Mouse (Mus musculus) 3134 (cell line): Measurements from ENCODE around the gene Serpina12.

Experiments
- DNase-seq: peaks from one replicate; pipeline ENCODE4 v3.0.0-alpha.2; 2011; ENCODE audit warnings: low spot score; ENCODE audit not compliant: insufficient read length; ENCODE audit errors: extremely low read depth

The Serpina12 gene

DNA sequence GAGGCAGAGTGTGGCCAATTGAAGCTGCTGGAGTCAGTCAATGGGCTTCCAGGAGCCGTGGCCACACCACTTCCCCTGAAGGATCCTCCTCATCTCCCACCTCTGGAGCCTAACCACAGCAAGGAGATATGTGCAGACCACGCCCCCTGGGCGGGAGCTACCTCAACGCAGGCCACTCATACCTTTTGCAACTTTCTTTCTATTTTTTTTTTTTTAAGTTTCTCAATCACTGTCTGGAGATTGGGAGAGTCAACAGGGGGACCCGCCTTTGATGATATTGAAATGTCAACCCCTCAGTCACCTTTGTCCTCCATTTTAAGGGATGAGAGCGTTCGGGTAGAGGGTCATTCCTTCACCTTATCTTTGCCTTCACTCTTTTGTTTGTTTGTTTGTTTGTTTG is at the start of gene Serpina12:
Serpina12 (minus strand) TSS at position 101 of the 400 bp plus-strand sequence.
- DNase-seq = no peak

DNA sequence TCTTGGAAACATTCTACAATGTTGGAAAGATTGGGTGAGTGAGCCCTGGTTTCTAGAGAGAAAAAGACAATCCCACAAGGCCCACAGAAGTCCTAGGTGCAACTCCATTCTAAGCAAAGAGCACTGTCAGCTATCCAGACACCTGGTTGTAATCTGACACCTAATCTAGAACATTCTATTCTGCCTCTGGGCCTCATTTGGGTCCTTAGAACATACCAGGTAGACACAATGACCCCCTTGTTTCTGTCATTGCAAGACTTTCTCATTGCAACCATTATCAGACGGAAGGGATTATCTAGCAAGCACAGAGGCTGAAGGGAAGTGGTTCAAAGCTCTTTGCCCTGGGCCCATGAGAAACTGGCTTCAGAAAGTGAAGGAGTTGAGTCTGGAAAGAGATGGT is 47.1 kb upstream of the Serpina12 start:
- no peak for DNase-seq

DNA sequence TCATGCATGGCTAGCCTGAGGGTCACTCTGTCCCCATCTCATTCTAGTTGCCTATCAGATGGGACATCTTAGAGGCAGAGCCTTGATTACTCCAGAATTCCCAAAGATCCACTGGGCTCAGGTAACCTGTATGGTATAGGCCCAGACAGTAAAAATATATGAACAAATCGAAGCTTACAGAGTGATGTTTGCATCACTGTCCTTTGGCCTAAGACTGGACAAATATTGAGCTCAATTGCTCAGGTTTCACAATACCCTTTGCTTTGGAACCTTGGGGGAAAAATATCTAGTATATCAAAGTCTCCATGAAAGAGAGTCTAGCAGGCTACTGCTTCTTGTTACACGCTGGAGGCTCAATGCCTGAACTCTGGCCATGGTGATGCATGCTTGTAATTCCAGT is 45.9 kb upstream of the Serpina12 start:
- no peak for DNase-seq

DNA sequence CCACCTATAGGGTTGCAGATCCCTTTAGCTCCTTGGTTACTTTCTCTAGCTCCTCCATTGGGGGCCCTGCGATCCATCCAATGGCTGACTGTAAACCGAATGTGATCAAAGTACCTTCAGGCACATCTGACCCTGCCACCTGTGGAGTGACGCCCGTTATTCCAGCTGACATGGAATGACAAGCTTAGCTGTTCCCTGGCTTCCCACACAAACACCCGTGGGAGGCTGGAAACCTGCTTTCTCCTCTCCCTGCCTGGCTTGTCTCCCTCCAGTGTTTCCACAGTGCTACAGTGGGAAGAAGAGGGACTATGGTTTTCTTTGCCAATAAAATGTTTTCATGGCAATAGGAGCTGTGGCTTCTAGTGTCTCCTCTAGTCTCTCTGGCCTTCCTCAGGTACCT is 28.0 kb upstream of the Serpina12 start:
- DNase-seq = no peak

DNA sequence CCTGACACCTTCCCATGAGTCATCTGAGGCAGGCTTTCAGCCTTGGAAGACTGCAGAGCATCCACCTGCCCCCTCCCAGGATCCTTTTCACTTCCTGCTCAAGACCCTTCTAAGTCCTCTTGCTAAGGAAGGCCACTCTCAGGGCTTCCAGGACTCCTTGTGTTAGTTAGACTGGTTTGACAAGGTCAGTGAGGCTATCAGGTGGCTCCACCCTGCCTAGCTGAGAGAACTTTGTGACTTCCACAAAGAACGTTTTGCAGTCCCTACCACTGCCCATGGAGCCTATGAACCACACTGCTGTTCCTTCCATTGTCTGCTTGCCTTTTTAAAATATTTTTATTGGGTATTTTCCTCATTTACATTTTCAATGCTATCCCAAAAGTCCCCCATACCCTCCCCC is 27.5 kb upstream of the Serpina12 start:
- no peak for DNase-seq

DNA sequence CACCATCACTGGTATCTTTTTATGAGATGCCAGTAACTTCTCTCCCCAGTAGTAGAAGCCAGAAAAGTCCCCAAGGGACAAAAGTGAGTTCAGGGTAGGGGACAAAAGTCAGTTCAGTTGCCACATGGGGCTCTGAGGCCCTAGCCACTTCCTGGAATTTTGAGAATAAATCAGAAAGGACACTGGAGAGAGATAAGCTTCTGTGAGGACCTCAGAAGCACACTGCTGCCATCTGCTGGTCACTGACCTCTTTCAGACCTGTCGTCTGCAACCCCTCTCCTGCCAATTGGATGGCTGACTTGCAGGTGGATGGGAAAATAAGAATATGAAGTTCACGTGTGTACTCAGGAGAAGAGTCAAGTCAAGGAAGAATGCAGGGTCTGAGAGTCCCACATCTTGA is 25.4 kb upstream of the Serpina12 start:
- peak; percentile 30 for DNase-seq

DNA sequence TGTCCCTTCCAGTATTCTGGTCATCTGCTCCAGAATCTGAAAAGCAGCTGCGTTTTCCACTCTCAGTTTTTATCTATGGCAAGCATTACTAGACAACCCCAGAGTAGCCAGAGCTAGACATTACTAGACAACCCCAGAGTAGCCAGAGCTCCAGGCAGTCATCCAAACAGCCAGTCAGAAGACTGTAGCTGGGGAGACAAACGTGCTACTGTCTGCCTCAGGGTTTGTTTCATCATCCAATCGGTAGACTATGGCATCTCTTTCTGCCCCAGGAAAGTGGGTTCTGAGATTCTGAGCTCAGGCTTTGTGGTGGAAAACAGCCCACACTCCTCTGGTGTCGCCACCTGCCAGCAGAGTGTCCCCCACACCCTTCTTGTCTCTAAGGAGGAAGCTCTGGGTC is 23.3 kb upstream of the Serpina12 start:
- DNase-seq = peak; percentile 51

DNA sequence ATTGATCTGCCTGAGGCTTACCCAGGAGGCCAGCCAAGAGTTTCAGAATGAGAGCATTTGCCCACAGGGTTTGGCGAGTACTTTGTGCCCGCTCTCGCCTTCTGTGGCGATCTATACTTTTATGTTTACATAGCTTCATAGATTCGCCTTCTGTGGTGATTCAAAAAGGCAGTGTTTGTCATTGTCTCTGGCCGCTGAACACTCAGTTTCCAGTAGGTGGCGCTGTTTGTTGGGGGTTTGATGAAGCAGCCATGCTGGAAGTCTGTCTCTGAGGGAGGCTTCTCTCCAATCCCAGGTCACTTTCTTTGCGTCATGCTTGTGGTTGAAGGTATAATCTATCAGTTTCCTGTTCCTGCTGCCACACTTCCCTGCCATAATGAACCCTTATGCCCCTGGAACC is 22.0 kb upstream of the Serpina12 start:
- DNase-seq = peak; percentile 41

DNA sequence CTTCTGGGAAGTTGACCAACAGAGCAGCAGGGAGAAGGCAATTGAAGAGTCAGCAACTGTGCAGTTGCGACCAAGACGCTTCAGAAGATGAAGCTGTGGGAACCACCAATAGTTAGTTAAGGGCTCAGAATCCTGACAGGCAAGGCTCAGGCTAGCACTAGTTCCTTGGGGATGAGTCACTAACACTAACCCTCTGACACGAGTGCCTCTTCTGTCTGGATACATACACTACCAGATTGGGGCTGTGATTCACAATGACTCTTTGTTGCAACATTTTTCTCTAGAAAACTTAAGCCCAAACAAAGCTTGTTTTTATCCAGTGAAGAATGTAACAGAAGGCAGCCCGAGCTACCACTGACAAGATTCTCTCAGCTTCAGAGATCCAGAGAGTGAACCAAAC is 20.8 kb upstream of the Serpina12 start:
- peak; percentile 68 for DNase-seq

DNA sequence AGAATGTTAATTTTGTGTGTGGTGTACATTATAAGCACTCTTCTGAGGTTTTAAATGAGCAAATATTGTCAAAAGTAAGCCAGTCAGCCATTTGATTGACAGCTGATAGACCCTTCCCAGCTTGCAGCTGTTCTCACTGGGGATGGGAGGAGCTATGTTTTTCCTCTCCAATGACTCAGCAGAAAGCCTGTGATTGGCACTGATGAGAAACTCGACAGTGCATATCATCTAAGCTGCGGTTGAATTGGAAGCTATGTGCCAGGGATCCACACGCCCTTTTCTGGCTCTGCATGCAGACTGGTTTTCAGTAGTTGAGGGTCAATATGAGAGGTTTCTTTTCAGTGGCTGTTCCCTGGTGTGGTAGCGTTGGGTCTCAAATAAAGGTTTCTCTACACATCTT is 20.3 kb upstream of the Serpina12 start:
- DNase-seq = peak; percentile 63

DNA sequence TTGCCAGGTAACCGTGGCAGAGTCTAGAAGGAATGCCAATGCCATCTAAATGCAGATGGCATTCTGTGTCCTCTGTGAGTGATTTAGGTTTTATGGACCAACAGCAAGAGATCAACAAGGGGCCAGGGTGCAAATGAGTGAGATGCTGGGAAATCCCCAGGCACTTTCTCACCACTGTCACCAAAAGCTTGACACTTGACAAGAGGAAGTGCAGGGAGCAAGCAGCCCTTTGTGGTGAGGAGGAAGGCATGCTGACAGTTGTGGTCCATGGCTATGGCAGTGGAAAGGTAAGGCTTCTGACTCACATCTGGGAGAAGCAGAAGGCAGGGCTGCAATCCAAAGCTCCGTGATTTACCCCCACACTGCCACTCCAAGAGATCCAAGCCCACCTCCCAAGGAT is 17.6 kb upstream of the Serpina12 start:
- DNase-seq = peak; percentile 35

DNA sequence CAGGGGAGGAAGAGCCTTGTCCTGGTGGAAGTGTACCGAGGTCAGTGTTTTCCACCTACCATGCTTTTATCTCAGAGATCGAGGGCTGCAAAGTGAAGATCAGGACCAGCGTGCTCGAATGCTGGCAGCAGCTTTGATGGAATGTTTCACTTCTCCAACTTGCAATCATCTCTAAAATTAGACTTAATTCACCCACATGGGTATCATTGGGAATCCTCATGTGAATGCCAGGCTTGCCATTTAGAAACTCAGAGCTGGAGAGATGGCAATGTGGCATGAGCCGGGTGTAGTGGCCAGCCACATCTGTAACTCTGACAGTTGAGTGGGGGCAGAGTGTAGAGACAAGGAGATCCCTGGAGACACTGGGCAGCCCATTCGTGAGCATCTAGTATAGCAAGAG is 15.9 kb upstream of the Serpina12 start:
- no peak for DNase-seq

DNA sequence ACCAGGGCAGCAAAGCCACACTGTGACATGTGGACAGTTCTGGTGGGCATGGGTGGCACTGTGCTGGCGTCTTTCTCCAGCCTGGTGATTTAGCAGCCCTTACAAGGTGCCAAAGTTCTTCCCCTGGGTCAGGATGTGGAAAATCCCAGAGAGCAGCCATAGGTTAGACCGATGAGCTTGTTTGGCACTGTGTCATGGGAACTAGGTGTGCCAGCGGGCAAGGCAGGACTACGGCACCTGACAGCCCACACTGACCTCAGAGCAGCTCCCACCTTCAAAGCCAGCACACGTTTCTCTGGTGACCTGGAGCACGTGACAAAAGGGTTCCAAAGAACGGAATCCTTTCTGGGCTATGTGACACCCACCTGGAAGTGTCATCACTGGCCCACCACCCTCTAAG is 13.3 kb upstream of the Serpina12 start:
- no peak for DNase-seq

DNA sequence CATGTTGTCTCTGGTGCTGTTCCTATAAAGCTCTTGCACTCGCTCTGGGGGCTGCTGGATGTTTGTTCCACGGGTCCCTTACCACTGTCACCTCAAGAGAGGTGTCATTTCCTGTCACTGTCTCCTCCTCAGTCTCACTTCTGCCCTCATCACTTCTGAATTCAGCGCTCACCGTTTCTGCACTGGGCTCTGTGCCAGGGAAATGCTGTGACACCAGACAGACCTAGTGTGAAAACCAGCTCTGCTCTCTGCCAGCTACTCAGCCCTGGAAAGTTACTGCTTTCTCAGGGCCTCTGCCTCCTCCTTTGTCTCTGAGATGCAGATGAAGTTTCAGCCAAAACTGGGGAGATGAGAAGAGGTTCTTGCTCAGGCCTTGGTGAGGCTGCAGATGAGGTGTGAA is 12.8 kb upstream of the Serpina12 start:
- peak; percentile 62 for DNase-seq

DNA sequence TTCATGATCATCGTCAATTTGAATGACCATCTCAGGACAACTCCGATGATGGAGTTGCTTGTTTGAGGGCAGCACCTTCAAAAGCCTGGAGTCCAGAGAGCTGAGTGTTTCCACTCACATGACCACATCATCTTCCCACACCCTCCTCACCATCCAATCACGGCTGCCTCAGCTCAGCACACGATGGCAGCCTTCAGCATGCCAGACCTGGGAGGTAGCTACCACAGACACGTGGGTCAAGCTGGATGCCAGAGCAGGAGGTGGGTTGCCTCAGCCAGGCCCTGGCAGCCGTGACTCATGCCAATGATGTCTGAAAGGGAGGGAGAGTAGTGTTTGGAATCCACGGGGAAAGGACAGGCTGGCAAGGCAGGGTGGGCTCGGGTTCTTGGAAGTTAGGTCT is 11.5 kb upstream of the Serpina12 start:
- peak; percentile 88 for DNase-seq

DNA sequence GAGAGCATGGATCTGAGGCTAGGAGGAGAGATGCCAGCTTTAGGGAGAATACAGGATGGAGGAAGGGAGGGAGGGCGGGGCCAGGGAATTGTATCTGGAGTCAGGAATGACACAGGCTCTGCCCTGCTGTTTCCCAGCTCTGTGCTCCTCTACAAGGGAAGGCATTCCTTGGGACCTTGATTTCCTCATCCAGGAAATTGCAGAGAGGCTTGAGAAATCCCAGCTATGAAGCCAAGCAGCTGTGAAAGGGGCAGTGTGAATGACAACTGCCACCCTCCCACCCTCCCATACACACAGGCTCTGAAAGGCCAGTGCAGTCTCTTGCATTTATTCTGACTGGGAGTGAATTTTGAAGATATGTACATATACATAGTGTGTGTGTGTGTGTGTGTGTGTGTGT is 9.8 kb upstream of the Serpina12 start:
- peak; percentile 43 for DNase-seq

DNA sequence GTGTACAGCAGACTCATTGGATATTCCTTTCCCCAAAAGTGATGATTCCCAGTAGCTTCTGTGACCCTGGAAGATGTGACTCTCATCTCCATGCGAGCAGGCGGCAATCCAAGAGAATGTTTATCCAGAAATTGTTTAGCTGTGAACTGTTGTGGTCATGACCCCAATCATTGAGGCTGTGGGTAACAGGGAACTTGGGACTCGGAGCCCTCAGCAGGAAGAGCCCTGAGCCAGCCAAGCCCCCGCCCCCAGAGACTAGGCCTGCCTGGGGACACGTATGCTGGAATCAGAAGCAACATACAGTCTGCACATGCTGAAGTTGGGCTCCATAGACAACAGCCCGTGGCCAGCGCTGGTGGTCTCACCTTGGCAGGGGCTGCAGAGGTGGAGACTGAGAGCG is 1.5 kb upstream of the Serpina12 start:
- no peak for DNase-seq

DNA sequence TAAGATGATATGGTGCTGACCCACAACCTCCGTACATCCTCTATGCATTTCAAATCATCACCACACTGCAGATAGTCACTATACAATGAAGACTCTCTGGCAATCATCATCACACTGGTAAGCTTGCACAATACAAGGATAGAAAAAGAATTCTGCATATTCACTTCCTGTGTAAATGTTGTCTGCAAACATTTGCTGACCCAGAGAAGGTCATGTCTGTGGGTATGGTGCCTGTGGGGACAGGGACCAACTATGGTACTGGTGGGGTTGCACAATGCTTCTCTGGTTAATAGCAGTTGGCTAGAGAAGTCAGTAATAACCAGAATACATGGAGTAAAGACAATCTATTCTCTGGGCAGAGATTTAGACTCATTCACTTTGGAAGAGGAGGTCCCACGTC is 1.5 kb downstream of the Serpina12 start:
- DNase-seq = no peak

DNA sequence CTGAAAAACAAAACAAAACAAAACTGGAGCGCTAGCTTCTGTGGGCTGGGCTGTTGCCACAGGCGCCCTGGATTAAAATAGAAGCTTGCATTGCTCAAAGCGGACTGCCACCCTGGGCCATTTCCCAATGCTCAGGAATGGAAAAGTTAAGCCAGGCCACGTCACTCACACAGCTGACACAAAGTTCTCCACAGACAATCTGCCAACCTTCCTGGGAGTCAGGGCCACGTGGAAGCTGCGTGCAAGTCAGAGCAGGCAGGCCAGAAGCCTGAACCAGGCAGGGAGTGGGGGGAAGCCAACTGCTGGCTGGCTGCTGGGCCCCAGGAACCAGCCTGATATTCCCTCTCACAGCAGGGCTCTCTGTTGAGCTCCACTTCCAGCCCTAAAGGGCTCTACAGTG is 2.8 kb downstream of the Serpina12 start:
- peak; percentile 82 for DNase-seq

DNA sequence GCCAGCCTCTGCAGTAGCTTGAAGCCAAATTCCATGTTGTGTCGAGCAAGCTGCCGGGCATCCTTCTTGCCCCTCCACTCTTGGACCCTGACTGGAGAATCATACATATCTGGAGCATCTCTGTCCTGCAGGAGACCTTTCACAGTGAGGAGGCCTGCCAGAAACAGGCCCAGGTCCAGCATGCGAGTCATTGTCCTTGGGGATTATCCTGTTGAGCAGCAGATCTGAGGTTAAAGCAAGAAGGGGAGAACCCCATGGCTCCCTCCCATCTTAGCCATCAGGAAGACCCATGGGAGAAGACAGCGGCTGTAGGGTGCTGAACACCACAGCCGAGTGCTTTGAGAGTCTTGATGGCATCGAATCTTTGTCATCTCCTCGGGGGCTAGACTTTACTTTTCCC is 6.1 kb downstream of the Serpina12 start:
- no peak for DNase-seq

DNA sequence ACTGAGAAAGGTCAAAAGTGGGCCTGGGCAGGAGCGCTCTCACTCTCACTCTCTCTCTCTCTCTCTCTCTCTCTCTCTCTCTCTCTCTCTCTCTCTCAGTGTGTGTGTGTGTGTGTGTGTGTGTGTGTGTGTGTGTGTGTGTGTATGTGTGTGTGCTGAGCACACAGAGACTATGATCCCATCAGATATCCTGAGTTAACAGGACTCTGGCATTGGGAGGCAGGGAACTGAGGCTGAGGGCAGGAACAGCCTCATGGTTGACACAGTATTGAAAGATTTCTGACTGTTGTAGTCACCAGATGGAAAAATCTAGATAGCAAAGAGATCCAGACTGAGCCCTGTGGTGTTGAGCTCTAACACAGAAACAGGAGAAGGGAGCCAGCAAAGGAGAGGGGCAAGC is 10.5 kb downstream of the Serpina12 start:
- no peak for DNase-seq

DNA sequence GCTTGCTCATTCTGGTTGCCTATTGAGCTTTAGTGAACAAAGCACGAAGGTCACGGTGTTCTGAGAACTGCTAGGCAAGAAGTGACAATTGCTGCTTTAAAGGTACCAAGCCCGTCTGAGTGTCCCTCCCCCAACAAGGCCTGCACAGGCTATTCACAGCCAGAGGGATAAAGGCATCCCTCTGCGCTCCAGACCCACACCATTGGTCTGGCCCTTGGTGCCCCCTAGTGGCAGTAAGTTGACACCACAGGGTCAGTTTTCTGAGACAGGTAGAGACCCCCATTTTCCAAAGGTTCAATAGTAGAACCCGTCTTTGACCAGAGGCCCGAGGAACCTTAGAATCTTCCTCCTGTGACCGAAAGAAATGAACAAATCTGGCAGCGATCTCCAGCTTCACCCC is 14.3 kb downstream of the Serpina12 start:
- no peak for DNase-seq

DNA sequence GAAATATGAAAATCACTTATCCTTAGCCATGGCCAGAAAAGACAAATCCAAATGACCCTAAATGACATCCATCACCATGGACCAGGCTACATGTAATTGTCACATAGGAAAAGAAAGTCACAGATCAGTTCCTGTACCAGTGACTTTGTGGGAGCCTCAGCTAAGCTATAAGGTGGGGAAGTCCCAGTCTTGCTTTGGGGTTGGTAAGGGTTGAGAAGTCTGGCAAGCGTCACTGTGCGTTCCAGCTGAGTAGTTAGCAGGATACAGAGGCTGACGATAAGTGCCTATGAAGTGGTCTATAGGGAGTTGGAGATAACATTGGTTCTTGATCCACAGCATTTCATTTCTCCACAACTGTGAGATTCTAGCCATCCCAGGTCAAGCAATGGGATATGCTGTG is 29.0 kb downstream of the Serpina12 start:
- DNase-seq = no peak

DNA sequence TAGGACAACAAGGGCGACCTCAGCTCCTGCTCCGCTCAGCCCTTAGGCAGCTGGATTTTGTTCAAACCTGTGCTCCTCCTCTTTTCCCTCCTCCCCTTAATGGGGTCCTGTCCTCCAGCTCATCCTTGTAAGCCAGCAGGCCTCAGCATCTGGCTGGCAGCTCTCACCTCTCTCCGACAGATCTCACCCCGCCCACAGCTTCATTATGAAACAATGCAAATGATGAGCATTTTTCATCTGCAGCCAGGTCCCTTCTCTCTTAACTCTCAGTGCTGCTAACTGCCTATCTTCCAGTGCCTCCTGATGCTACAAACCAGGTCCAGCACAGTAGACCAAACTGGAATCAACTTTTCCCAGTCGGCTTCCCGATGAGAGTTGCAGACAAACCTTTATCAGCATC is 30.6 kb downstream of the Serpina12 start, which contains the start of gene Serpina9:
Serpina9 (minus strand) TSS at position 136 of the 400 bp plus-strand sequence.
- no peak for DNase-seq
